Mouse (Mus musculus): ENCODE measurements around the gene Ap2b1. TPM values are rescaled to one million over a fixed set of nuclear protein-coding genes. Genes with fewer than 3 reads are reported as not detected.

The Ap2b1 gene
- total and polyA plus RNA-seq, 2 experiments, result 16.3 to 25.4 TPM

DNA sequence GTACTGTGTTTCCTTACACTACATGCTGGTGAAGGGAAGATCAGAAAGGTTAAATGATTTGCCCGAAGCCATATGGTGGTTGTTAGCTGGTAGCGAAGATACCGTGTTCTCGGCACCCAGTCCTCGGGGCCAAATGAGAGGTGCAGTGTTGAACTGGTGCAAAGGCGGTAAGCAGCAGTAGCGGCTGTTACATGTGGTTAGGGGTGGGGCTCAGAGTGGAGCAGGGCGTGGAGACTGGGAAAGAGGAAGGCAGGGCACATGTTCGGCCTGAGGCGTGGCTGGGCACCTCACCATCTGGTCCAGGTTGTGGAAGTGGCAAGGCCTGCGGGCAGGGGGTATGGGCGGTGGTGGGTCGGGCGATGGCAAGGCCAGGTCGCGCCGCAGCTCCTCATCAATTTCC lies 128.1 kb downstream of the Ap2b1 start:
- TF ChIP-seq CTCF (IDR thresholded peaks at IDR 0.05; ENCODE audit: low read depth, low read length) (no peak), POLR2A (IDR thresholded peaks at IDR 0.05; ENCODE audit: extremely low read depth, insufficient read depth, low read length) (no peak)
- Histone ChIP-seq H3K27me3 (ENCODE audit: control insufficient read depth, insufficient read depth, low read length) (peaks cover 6% of the 10 kb centered on the region), H3K79me2 (ENCODE audit: control insufficient read depth, insufficient read depth, low read length) (no peaks in the 10 kb centered on the region), H3K36me3 (ENCODE audit: control insufficient read depth, insufficient read depth, low read length) (no peaks in the 10 kb centered on the region), H3K4me3 (ENCODE audit: insufficient read depth, low read depth, low read length) (no peak overlapping the region), H3K4me1 (ENCODE audit: control insufficient read depth, insufficient read depth, low read length) (no peaks in the 10 kb centered on the region), H3K27ac (replicated peaks; ENCODE audit: insufficient read depth, low read depth, low read length) (no peak overlapping the region), H3K9ac (ENCODE audit: low read depth, low read length) (no peak overlapping the region)
- no peak for DNase-seq (ENCODE audit: extremely low read depth, low read depth, low spot score)
- WGBS, result 31% methylated on average over 17 of the region's 17 CpGs

DNA sequence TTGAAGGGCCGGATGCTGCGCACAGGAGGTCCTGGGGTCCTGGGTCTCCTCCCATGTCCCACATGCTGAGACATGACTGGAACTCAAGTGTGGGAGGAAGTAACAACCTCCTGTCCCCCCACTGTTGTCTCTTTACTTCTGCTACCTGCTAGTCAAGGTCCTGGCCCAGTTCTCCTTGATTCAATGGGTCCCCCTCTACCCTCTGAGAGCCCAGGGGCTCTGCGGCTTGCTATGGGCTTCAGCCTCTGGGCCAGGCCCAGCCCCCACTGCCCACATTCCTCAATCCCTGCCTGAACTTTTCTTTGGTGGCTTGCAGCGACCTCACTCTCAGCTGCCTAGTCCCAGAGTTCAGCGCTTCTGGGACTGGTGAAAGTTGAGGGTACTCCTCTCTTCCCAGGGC lies 130.5 kb downstream of the Ap2b1 start, which contains the start of gene Gas2l2:
TSS of gene Gas2l2 (minus strand) at position 101 of the 400 bp plus-strand sequence.
- no peak within 1 kb of the TSS for H3K27ac ChIP-seq (replicated peaks; ENCODE audit: insufficient read depth, low read depth, low read length)
- TF ChIP-seq CTCF (IDR thresholded peaks at IDR 0.05; ENCODE audit: low read depth, low read length), result no peak
- 70% methylated on average over 5 of the region's 5 CpGs for WGBS
- no peaks in the 10 kb centered on the region for H3K4me1 ChIP-seq (ENCODE audit: control insufficient read depth, insufficient read depth, low read length)
- no peaks in the 10 kb centered on the region for H3K79me2 ChIP-seq (ENCODE audit: control insufficient read depth, insufficient read depth, low read length)
- peaks cover 6% of the 10 kb centered on the region for H3K27me3 ChIP-seq (ENCODE audit: control insufficient read depth, insufficient read depth, low read length)
- no peak for DNase-seq (ENCODE audit: extremely low read depth, low read depth, low spot score)
- H3K36me3 ChIP-seq (ENCODE audit: control insufficient read depth, insufficient read depth, low read length), result no peaks in the 10 kb centered on the region
- H3K4me3 ChIP-seq (ENCODE audit: insufficient read depth, low read depth, low read length), result no peak within 1 kb of the TSS
- no peak within 1 kb of the TSS for H3K9ac ChIP-seq (ENCODE audit: low read depth, low read length)

DNA sequence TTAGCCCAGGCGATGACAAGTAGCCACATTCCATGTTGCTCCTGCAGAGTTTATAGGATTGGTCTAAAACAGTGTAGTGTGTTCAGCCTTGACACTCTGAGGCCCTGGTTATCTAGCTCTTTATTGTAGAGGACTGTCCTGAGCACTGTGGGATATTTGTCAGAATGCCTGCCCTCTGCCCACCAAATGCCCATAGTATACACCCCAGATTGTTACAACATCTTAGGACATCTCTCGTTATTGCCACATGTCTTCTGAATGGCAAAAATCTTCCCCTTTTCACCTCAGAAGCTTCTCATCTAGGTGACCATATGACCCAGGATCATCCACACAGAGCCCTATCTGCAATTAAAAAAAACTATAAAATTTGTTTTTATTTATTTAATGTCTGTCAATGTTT lies 133.7 kb downstream of the Ap2b1 start:
- Histone ChIP-seq H3K79me2 (ENCODE audit: control insufficient read depth, insufficient read depth, low read length) (no peaks in the 10 kb centered on the region), H3K36me3 (ENCODE audit: control insufficient read depth, insufficient read depth, low read length) (no peaks in the 10 kb centered on the region), H3K27ac (replicated peaks; ENCODE audit: insufficient read depth, low read depth, low read length) (no peak overlapping the region), H3K4me1 (ENCODE audit: control insufficient read depth, insufficient read depth, low read length) (no peaks in the 10 kb centered on the region), H3K27me3 (ENCODE audit: control insufficient read depth, insufficient read depth, low read length) (peaks cover 3% of the 10 kb centered on the region; the same call in 1 of the 2 replicates), H3K9ac (ENCODE audit: low read depth, low read length) (no peak overlapping the region), H3K4me3 (ENCODE audit: insufficient read depth, low read depth, low read length) (no peak overlapping the region)
- DNase-seq (ENCODE audit: extremely low read depth, low read depth, low spot score), result no peak
- TF ChIP-seq CTCF (IDR thresholded peaks at IDR 0.05; ENCODE audit: low read depth, low read length) (no peak), POLR2A (IDR thresholded peaks at IDR 0.05; ENCODE audit: extremely low read depth, insufficient read depth, low read length) (no peak)
- WGBS, result 81% methylated on average over 2 of the region's 2 CpGs

DNA sequence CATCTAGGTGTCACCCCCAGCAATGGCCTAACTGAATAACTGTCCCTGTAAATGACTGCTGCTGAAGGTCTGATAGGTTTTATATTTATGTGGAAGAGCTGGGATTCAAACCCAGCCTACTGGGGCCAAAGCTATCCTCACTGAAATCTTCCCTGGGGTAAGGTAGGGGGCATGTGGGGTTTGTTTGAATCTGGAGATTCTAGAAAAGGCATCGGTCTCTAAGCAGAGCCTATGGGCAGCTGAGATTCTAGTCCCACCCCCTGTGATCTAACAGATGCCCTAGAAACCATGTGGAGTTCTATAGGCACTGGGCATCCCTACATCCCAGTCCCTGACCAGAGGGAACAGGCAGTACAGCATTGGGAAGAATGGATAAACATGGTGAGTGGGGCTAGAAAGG lies 138.6 kb downstream of the Ap2b1 start, which contains the start of gene 1700020L24Rik:
TSS of gene 1700020L24Rik (plus strand) at position 301 of the 400 bp plus-strand sequence.
- Histone ChIP-seq H3K27me3 (ENCODE audit: control insufficient read depth, insufficient read depth, low read length) (peaks cover 2% of the 10 kb centered on the region; the same call in 1 of the 2 replicates), H3K4me1 (ENCODE audit: control insufficient read depth, insufficient read depth, low read length) (no peaks in the 10 kb centered on the region), H3K9ac (ENCODE audit: low read depth, low read length) (no peak within 1 kb of the TSS), H3K36me3 (ENCODE audit: control insufficient read depth, insufficient read depth, low read length) (no peaks in the 10 kb centered on the region), H3K79me2 (ENCODE audit: control insufficient read depth, insufficient read depth, low read length) (no peaks in the 10 kb centered on the region), H3K4me3 (ENCODE audit: insufficient read depth, low read depth, low read length) (no peak within 1 kb of the TSS), H3K27ac (replicated peaks; ENCODE audit: insufficient read depth, low read depth, low read length) (no peak within 1 kb of the TSS)
- whole genome bisulfite sequencing, result 93% methylated on average over 1 of the region's 1 CpGs
- no peak for DNase-seq (ENCODE audit: extremely low read depth, low read depth, low spot score)
- TF ChIP-seq CTCF (IDR thresholded peaks at IDR 0.05; ENCODE audit: low read depth, low read length) (no peak), POLR2A (IDR thresholded peaks at IDR 0.05; ENCODE audit: extremely low read depth, insufficient read depth, low read length) (no peak)

DNA sequence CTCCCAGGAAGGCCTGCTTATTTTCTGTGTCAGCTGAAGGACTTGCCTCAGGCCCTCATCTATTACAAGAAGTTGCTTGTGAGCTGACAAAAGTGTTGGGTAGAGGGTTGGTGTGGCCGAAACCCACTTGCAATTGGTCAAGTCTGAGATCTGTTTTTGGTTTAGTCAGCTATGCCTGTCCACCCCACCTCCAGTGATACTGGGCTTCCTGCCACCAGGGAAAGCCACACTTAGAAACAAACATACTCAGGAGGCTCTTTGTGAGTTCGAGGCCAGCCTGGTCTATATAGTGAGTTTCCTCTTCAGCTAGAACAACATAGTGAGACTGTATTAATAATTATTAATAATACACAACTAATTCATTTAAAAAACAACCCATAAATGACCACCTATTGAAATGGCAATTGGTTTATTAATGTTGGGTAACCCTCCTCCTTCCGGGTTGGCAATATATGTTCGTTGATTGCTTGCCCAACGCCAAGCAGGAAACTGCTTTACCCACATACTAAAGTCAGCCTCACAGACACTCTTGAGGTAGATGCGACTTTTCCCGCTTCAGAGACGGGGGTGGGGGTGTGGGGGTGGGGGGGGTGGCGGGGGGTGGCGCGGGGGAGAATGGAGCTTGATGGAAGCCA lies 140.7 kb downstream of the Ap2b1 start:
- 29% methylated on average over 11 of the region's 11 CpGs for WGBS
- Histone ChIP-seq H3K27me3 (ENCODE audit: control insufficient read depth, insufficient read depth, low read length) (peaks cover 6% of the 10 kb centered on the region; the same call in 1 of the 2 replicates), H3K36me3 (ENCODE audit: control insufficient read depth, insufficient read depth, low read length) (no peaks in the 10 kb centered on the region), H3K4me1 (ENCODE audit: control insufficient read depth, insufficient read depth, low read length) (0 out of 2 replicates have a peak, but pooled peaks cover 2% of the 10 kb centered on the region), H3K4me3 (ENCODE audit: insufficient read depth, low read depth, low read length) (no peak overlapping the region), H3K9ac (ENCODE audit: low read depth, low read length) (no peak overlapping the region), H3K27ac (replicated peaks; ENCODE audit: insufficient read depth, low read depth, low read length) (no peak overlapping the region), H3K79me2 (ENCODE audit: control insufficient read depth, insufficient read depth, low read length) (no peaks in the 10 kb centered on the region)
- TF ChIP-seq POLR2A (IDR thresholded peaks at IDR 0.05; ENCODE audit: extremely low read depth, insufficient read depth, low read length) (no peak), CTCF (IDR thresholded peaks at IDR 0.05; ENCODE audit: low read depth, low read length) (no peak)
- DNase-seq (ENCODE audit: extremely low read depth, low read depth, low spot score), result no peak

Data from liver, adult 2 months (tissue).